In the genomic region with DNA sequence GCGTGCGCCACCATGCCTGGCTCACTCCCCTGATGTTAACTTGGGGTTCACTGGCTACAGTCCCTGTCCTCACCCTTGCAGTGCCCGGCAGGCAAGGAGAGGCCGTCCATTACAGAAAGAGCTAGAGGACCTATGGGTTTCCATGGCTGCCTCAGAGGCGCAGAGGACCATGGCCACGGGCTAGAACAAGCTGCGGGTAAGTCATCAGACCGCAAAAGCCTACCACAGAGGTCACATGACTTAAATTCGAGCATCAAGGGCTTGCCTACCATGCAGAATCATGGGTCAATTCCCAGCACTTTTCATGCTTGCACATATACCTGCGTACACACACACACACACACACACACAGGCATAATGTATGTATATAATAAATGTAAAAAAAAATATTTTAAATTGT, we compare ENCODE assay signal across 31 mouse cellular contexts. TPM values are rescaled to one million over a fixed set of nuclear protein-coding genes. Genes with fewer than 3 reads are reported as not detected.
DNase-seq lines count a peak whose midpoint lies in the region; ATAC-seq lines count a peak whose summit lies in the region.
"Had no signal": no experiment of that assay in that cellular context is flagged by ENCODE, and none has a peak within 500 bp of the region (broad histone marks: within the 10 kb centered on the region; RNA-seq: fewer than 3 reads in every experiment).

No protein-coding gene starts in this region.

- peak; percentile 44 for DNase-seq in CD4-positive, CD25-positive, alpha-beta regulatory T cell, adult 2 months (ENCODE audit: low read depth, low spot score)
- DNase-seq in thymus, postnatal 0 days (ENCODE audit: low spot score): peak; percentile 32
- no peak for DNase-seq in thymus, adult 18-20 months
- DNase-seq in T-cell, adult 2 months (ENCODE audit: low spot score): peak; percentile 22
- DNase-seq in splenic B cell, adult 2 months (ENCODE audit: low read depth, low spot score): peak; percentile 66
- no peak for DNase-seq in lung, adult 18-20 months
- DNase-seq in kidney, postnatal 36 days: no peak
- DNase-seq: adrenal gland, adult 2 months; cerebellum, adult 8-10 months; cerebellum, postnatal 36 days; gastrocnemius, adult 2 months; gastrocnemius, postnatal 36 days; heart, postnatal 10 days; kidney, adult 11 months; kidney, postnatal 14 days; lung, postnatal 4 days; retina, postnatal 1 day; right cerebral cortex, postnatal 14 days had no signal

- no peaks in the 10 kb centered on the region for H3K27me3 ChIP-seq in splenic B cell, adult 2 months (ENCODE audit: control insufficient read depth, insufficient read depth, low read length, poor library complexity, severe bottlenecking)
- H3K27me3 ChIP-seq: heart, embryonic 13.5 days; hindbrain, embryonic 15.5 days; limb, embryonic 12.5 days; megakaryocyte, embryonic 14.5 days; midbrain, embryonic 12.5 days; neural tube, embryonic 13.5 days; Patski had no signal

- ATAC-seq in CD4-positive, CD25-positive, alpha-beta regulatory T cell, adult 4 months: no peak
- ATAC-seq: activated CD4-positive, CD25-positive, alpha-beta regulatory T cell, adult 4 months; forebrain, embryonic 14.5 days; inflammation-experienced regulatory T-cells, adult 6 months; lung, postnatal 0 days; Patski had no signal

- no peaks in the 10 kb centered on the region for H3K36me3 ChIP-seq in splenic B cell, adult 2 months (ENCODE audit: control insufficient read depth, insufficient read depth, low read length, poor library complexity, severe bottlenecking)
- H3K36me3 ChIP-seq: heart, embryonic 13.5 days; hindbrain, embryonic 10.5 days; hindbrain, embryonic 15.5 days; limb, embryonic 12.5 days; midbrain, embryonic 12.5 days; neural tube, embryonic 13.5 days had no signal

RNA-seq across cellular contexts. Expression of a gene that starts 10.0 kb away (rescaled TPM):
- polyA plus RNA-seq in CD4-positive, CD25-positive, alpha-beta regulatory T cell, adult 4 months (2017; shearing (Covaris generic)): 100 to 1,000 TPM; 157 to 238 TPM
- 178 TPM in 2 replicates for polyA plus RNA-seq in thymus, postnatal 0 days (2015; fragmentation: Nextera tagmentation; extraction: Ambion mirVana)

RNA-seq across cellular contexts. Expression of a gene that starts 29.5 kb away (rescaled TPM):
- 10 to 100 TPM in 1 of 2 experiments, 1 to 10 TPM in 1; 9.3 to 10.4 TPM for polyA plus RNA-seq in CD4-positive, CD25-positive, alpha-beta regulatory T cell, adult 4 months (2017; shearing (Covaris generic))
- polyA plus RNA-seq in thymus, postnatal 0 days (2015; fragmentation: Nextera tagmentation; extraction: Ambion mirVana): 8.9 and 11.8 TPM in 2 replicates

Comparison
In these comparisons a context has a peak if more than half of its experiments do, and no peak if none do; other contexts are left out.
1. DNase-seq: peak in CD4-positive, CD25-positive, alpha-beta regulatory T cell, adult 2 months (single experiment), thymus, postnatal 0 days (single experiment), T-cell, adult 2 months (single experiment) and splenic B cell, adult 2 months (single experiment); none in thymus, adult 18-20 months (0 of 2), lung, adult 18-20 months (0 of 2) and kidney, postnatal 36 days (0 of 2).